Mouse (Mus musculus): ENCODE measurements around the gene Gsdma2. TPM values are rescaled to one million over a fixed set of nuclear protein-coding genes. Genes with fewer than 3 reads are reported as not detected.

The Gsdma2 gene
- total RNA-seq, 1 experiment = not detected

GRCm38 (mm10) chr11:98705021-98705420, 58.5 kb downstream of the Gsdma2 start:
- H3K27ac ChIP-seq (ENCODE audit: insufficient read depth, low read depth, low read length, poor library complexity, severe bottlenecking) = no peak overlapping the region
- in situ Hi-C loops (cut with MboI; ENCODE audit: low sequenced_read_pairs in 2 of 2, unreplicated experiment in 2 of 2) = no loop called here
- H3K9me3 ChIP-seq (ENCODE audit: control insufficient read depth, insufficient read depth, low read depth, low read length) = no peaks in the 10 kb centered on the region
- peaks cover 2 to 19% of the 10 kb centered on the region in 2 experiments; a peak in 3 of 4 replicates for H3K4me1 ChIP-seq (ENCODE audit: control insufficient read depth in 2 of 2, insufficient read depth in 2 of 2, low read length in 2 of 2, poor library complexity in 1 of 2)
- TF ChIP-seq ZNF384 (IDR thresholded peaks at IDR 0.05; ENCODE audit: low read depth, low read length) (no peak), CHD2 (IDR thresholded peaks at IDR 0.05; ENCODE audit: low read depth, low read length) (no peak), HCFC1 (IDR thresholded peaks at IDR 0.05; ENCODE audit: borderline replicate concordance, insufficient read depth, low read length) (no peak), ZC3H11A (IDR thresholded peaks at IDR 0.05; ENCODE audit: borderline replicate concordance, low read depth, low read length) (no peak)
- H3K9ac ChIP-seq (ENCODE audit: insufficient read depth, low read depth, low read length, poor library complexity, severe bottlenecking) = no peak overlapping the region
- peaks cover 37% of the 10 kb centered on the region for H3K36me3 ChIP-seq (ENCODE audit: control insufficient read depth, insufficient read depth, low read length, poor library complexity, severe bottlenecking)
- H3K4me3 ChIP-seq (ENCODE audit: insufficient read depth in 1 of 2, low read depth in 1 of 2, low read length in 2 of 2, poor library complexity in 1 of 2, severe bottlenecking in 1 of 2) = no peak overlapping the region
- DNase-seq (ENCODE audit: low read depth, low spot score) = no peak

Other genes starting within 250 kb of the Gsdma2 start
- gene Pgap3, start 246.3 kb upstream of the Gsdma2 start, total RNA-seq (2012; rRNA removed) = 7.4 and 10.2 TPM in 2 replicates
- 13.2 and 24.4 TPM in 2 replicates for gene Erbb2, start 234.3 kb upstream of the Gsdma2 start, total RNA-seq (2012; rRNA removed)
- 34.6 and 52.5 TPM in 2 replicates for gene Mien1, start 207.8 kb upstream of the Gsdma2 start, total RNA-seq (2012; rRNA removed)
- 12.1 and 18.9 TPM in 2 replicates for gene Grb7, start 200.4 kb upstream of the Gsdma2 start, total RNA-seq (2012; rRNA removed)
- 0.16 and 0.58 TPM in 2 replicates for gene Ikzf3, start 100.7 kb upstream of the Gsdma2 start, total RNA-seq (2012; rRNA removed)
- 0.22 and 0.63 TPM in 2 replicates for gene Zpbp2, start 95.7 kb upstream of the Gsdma2 start, total RNA-seq (2012; rRNA removed)
- 45.4 and 55.3 TPM in 2 replicates for gene Ormdl3, start 59.4 kb upstream of the Gsdma2 start, total RNA-seq (2012; rRNA removed)
- gene Lrrc3c, start 48.5 kb upstream of the Gsdma2 start, total RNA-seq (2012; rRNA removed) = not detected in 2 replicates
- 2.2 and 2.9 TPM in 2 replicates for gene Gm12355, start 21.1 kb upstream of the Gsdma2 start, total RNA-seq (2012; rRNA removed)
- gene Gsdma3, start 20.4 kb upstream of the Gsdma2 start, total RNA-seq (2012; rRNA removed) = not detected in 2 replicates
- 0.16 and 0.40 TPM in 2 replicates for gene Gsdma, start 17.6 kb downstream of the Gsdma2 start, total RNA-seq (2012; rRNA removed)
- 376 and 408 TPM in 2 replicates for gene Psmd3, start 35.8 kb downstream of the Gsdma2 start, total RNA-seq (2012; rRNA removed)
- gene Csf3, start 54.5 kb downstream of the Gsdma2 start, total RNA-seq (2012; rRNA removed) = 0.18 TPM in 1 of 2 replicates, not detected in the other
- gene Med24, start 82.7 kb downstream of the Gsdma2 start, total RNA-seq (2012; rRNA removed) = 53.5 and 75.7 TPM in 2 replicates
- 7.7 and 9.0 TPM in 2 replicates for gene Thra, start 93.9 kb downstream of the Gsdma2 start, total RNA-seq (2012; rRNA removed)
- 2.9 and 3.3 TPM in 2 replicates for gene Nr1d1, start 128.6 kb downstream of the Gsdma2 start, total RNA-seq (2012; rRNA removed)
- 18.3 and 27.1 TPM in 2 replicates for gene Msl1, start 148.8 kb downstream of the Gsdma2 start, total RNA-seq (2012; rRNA removed)
- 11.7 and 14.6 TPM in 2 replicates for gene Casc3, start 158.1 kb downstream of the Gsdma2 start, total RNA-seq (2012; rRNA removed)
- 0.98 and 1.4 TPM in 2 replicates for gene Rapgefl1, start 190.0 kb downstream of the Gsdma2 start, total RNA-seq (2012; rRNA removed)
- gene Wipf2, start 216.9 kb downstream of the Gsdma2 start, total RNA-seq (2012; rRNA removed) = 4.7 and 5.8 TPM in 2 replicates